Mouse (Mus musculus) bone marrow macrophage, adult 2 months (primary cell): ENCODE results near the gene Piwil4. TPM values are rescaled to one million over a fixed set of nuclear protein-coding genes. Genes with fewer than 3 reads are reported as not detected.
"Not testable (repeated sequence)": the region's sequence is repeated elsewhere in the genome, so short reads cannot be mapped to it uniquely, and the experiment has no call there.

ENCODE experiments used
- H3K27ac ChIP-seq: 2 replicates; pipeline ENCODE4 v1.5.1; 2012; ENCODE audit warnings: low read depth, low read length; ENCODE audit not compliant: insufficient read depth
- H3K4me1 ChIP-seq: 2 replicates; pipeline ENCODE4 v1.6.1; 2012; ENCODE audit warnings: low read length; ENCODE audit not compliant: control insufficient read depth, insufficient read depth
- H3K4me3 ChIP-seq: 2 replicates; pipeline ENCODE4 v1.5.1; 2012; ENCODE audit warnings: mild to moderate bottlenecking, low read length, moderate library complexity; ENCODE audit not compliant: insufficient read depth
- CTCF ChIP-seq: IDR thresholded peaks from 2 replicates; pipeline ENCODE4 v1.5.1; 2012; ENCODE audit warnings: low read depth, mild to moderate bottlenecking, low read length, moderate library complexity
- POLR2A ChIP-seq: IDR thresholded peaks from 2 replicates; pipeline ENCODE4 v1.6.1; 2012; ENCODE audit warnings: mild to moderate bottlenecking, low read depth, low read length, borderline replicate concordance
- polyA plus RNA-seq: library from polyadenylated mRNA; stranded (reverse); fragments of >200 nt; gene quantifications from 2 replicates; pipeline ENCODE4 v1.2.4, GENCODE M21; 2012; ENCODE audit not compliant: missing spikeins, insufficient read depth, insufficient read length

Gene Piwil4
- polyA plus RNA-seq, 1 experiment: not detected

GRCm38 (mm10) chr9:14673109-14673508, 67.4 kb downstream of the Piwil4 start:
- Histone ChIP-seq H3K4me1 (no peaks in the 10 kb centered on the region), H3K27ac (no peak overlapping the region), H3K4me3 (no peak overlapping the region)
- no peak for TF ChIP-seq CTCF
- TF ChIP-seq POLR2A: no peak

GRCm38 (mm10) chr9:14671965-14672364, 68.6 kb downstream of the Piwil4 start:
- H3K4me3 ChIP-seq, H3K27ac ChIP-seq, H3K4me1 ChIP-seq: not testable (repeated sequence)

GRCm38 (mm10) chr9:14668382-14668781, 72.2 kb downstream of the Piwil4 start:
- H3K27ac ChIP-seq: no peak overlapping the region
- TF ChIP-seq CTCF (no peak), POLR2A (no peak)
- no peak overlapping the region for H3K4me3 ChIP-seq
- no peaks in the 10 kb centered on the region for H3K4me1 ChIP-seq

GRCm38 (mm10) chr9:14666071-14666470, 74.5 kb downstream of the Piwil4 start:
- TF ChIP-seq CTCF (no peak), POLR2A (no peak)
- no peaks in the 10 kb centered on the region for H3K4me1 ChIP-seq
- no peak overlapping the region for H3K4me3 ChIP-seq
- no peak overlapping the region for H3K27ac ChIP-seq

GRCm38 (mm10) chr9:14663591-14663990, 76.9 kb downstream of the Piwil4 start:
- Histone ChIP-seq H3K4me3 (no peak overlapping the region), H3K4me1 (no peaks in the 10 kb centered on the region), H3K27ac (no peak overlapping the region)
- TF ChIP-seq CTCF: no peak
- no peak for TF ChIP-seq POLR2A

- Histone ChIP-seq H3K27ac (no peak overlapping the region), H3K4me1 (peaks cover 2% of the 10 kb centered on the region; the same call in 1 of the 2 replicates), H3K4me3 (no peak overlapping the region)
- no peak for TF ChIP-seq POLR2A
- no peak for TF ChIP-seq CTCF
Measured at GRCm38 (mm10) chr9:14662876-14663275, 77.7 kb downstream of the Piwil4 start.

GRCm38 (mm10) chr9:14662138-14662537, 78.4 kb downstream of the Piwil4 start:
- Histone ChIP-seq H3K27ac (no peak overlapping the region), H3K4me3 (no peak overlapping the region), H3K4me1 (peaks cover 4% of the 10 kb centered on the region; the same call in 1 of the 2 replicates)
- TF ChIP-seq POLR2A (no peak), CTCF (no peak)

- Histone ChIP-seq H3K4me3 (no peak overlapping the region), H3K27ac (no peak overlapping the region), H3K4me1 (peaks cover 4% of the 10 kb centered on the region; the same call in 1 of the 2 replicates)
- TF ChIP-seq CTCF: no peak
- TF ChIP-seq POLR2A: no peak
Measured at GRCm38 (mm10) chr9:14657926-14658325, 82.6 kb downstream of the Piwil4 start.

- TF ChIP-seq POLR2A: no peak
- 0 out of 2 replicates have a peak, but pooled peaks have one; percentile 13 for TF ChIP-seq CTCF
Measured at GRCm38 (mm10) chr9:14654010-14654409, 86.5 kb downstream of the Piwil4 start.

GRCm38 (mm10) chr9:14652761-14653160, 87.8 kb downstream of the Piwil4 start:
- Histone ChIP-seq H3K4me1 (peaks cover under 1% of the 10 kb centered on the region; the same call in 1 of the 2 replicates), H3K4me3 (no peak overlapping the region), H3K27ac (no peak overlapping the region)
- TF ChIP-seq POLR2A (no peak), CTCF (no peak)

More at GRCm38 (mm10) chr9:14654010-14654409, 86.5 kb downstream of the Piwil4 start:
- H3K4me3 ChIP-seq: no peak overlapping the region
- H3K27ac ChIP-seq: no peak overlapping the region
- peaks cover 4% of the 10 kb centered on the region; the same call in 1 of the 2 replicates for H3K4me1 ChIP-seq

- no peak overlapping the region for H3K4me3 ChIP-seq
- H3K4me1 ChIP-seq: no peaks in the 10 kb centered on the region
- no peak overlapping the region for H3K27ac ChIP-seq
- TF ChIP-seq POLR2A (no peak), CTCF (no peak)
Measured at GRCm38 (mm10) chr9:14647849-14648248, 92.7 kb downstream of the Piwil4 start.
